Mouse (Mus musculus): ENCODE results near the gene Gm17651. TPM values are rescaled to one million over a fixed set of nuclear protein-coding genes. Genes with fewer than 3 reads are reported as not detected.

Gm17651 gene
- polyA plus RNA-seq, 1 experiment from 2014 or later = not detected

- Histone ChIP-seq H3K4me2 (peak overlapping the region; percentile 87), H3K4me1 (ENCODE audit: insufficient read depth) (no peaks in the 10 kb centered on the region; the same call in 1 of the 2 replicates), H3K27ac (ENCODE audit: low read depth) (no peak overlapping the region), H3K9me3 (ENCODE audit: low read depth, low read length) (no peaks in the 10 kb centered on the region), H3K9ac (peak overlapping the region; percentile 57), H3K4me3 (ENCODE audit: low read depth, low read length) (peak overlapping the region; percentile 41), H3K27me3 (ENCODE audit: insufficient read depth, low read length) (no peaks in the 10 kb centered on the region), H3K36me3 (ENCODE audit: insufficient read depth) (no peaks in the 10 kb centered on the region)
- WGBS = 2% methylated on average over 33 of the region's 33 CpGs
- DNase-seq (peak; percentile 92), ATAC-seq (ENCODE audit: insufficient read depth) (peak; percentile 37)
- TF ChIP-seq CTCF (IDR thresholded peaks at IDR 0.05; ENCODE audit: low read depth) = peak; percentile 79
Measured at GRCm38 (mm10) chr3:97681321-97682158, 7.0 kb upstream of the Gm17651 start.

GRCm38 (mm10) chr3:97680631-97681320 is 6.3 kb upstream of the Gm17651 start:
- DNase-seq = peak; percentile 87
- Histone ChIP-seq H3K27ac (ENCODE audit: low read depth) (no peak overlapping the region), H3K9me3 (ENCODE audit: low read depth, low read length) (no peaks in the 10 kb centered on the region), H3K36me3 (ENCODE audit: insufficient read depth) (no peaks in the 10 kb centered on the region), H3K4me1 (ENCODE audit: insufficient read depth) (no peaks in the 10 kb centered on the region; the same call in 1 of the 2 replicates), H3K27me3 (ENCODE audit: insufficient read depth, low read length) (no peaks in the 10 kb centered on the region), H3K9ac (peak overlapping the region; percentile 57), H3K4me3 (ENCODE audit: low read depth, low read length) (peak overlapping the region; percentile 41), H3K4me2 (peak overlapping the region; percentile 87)
- peak; percentile 84 for TF ChIP-seq CTCF (IDR thresholded peaks at IDR 0.05; ENCODE audit: low read depth)
- WGBS = 2% methylated on average over 28 of the region's 28 CpGs
- ATAC-seq (ENCODE audit: insufficient read depth) = peak; percentile 77

- no peak for ATAC-seq (ENCODE audit: insufficient read depth)
- Histone ChIP-seq H3K9me3 (ENCODE audit: low read depth, low read length) (no peaks in the 10 kb centered on the region), H3K27me3 (ENCODE audit: insufficient read depth, low read length) (no peaks in the 10 kb centered on the region), H3K9ac (no peak overlapping the region), H3K27ac (ENCODE audit: low read depth) (no peak overlapping the region), H3K4me2 (no peak overlapping the region), H3K4me3 (ENCODE audit: low read depth, low read length) (no peak overlapping the region), H3K4me1 (ENCODE audit: insufficient read depth) (no peaks in the 10 kb centered on the region; the same call in 1 of the 2 replicates), H3K36me3 (ENCODE audit: insufficient read depth) (no peaks in the 10 kb centered on the region)
- 86% methylated on average over 3 of the region's 3 CpGs for WGBS
- TF ChIP-seq CTCF (IDR thresholded peaks at IDR 0.05; ENCODE audit: low read depth) = no peak
- DNase-seq = no peak
Measured at GRCm38 (mm10) chr3:97678416-97678815, 3.9 kb upstream of the Gm17651 start.

- Histone ChIP-seq H3K9ac (no peak overlapping the region), H3K4me1 (ENCODE audit: insufficient read depth) (no peaks in the 10 kb centered on the region; the same call in 1 of the 2 replicates), H3K9me3 (ENCODE audit: low read depth, low read length) (no peaks in the 10 kb centered on the region), H3K4me2 (no peak overlapping the region), H3K27me3 (ENCODE audit: insufficient read depth, low read length) (no peaks in the 10 kb centered on the region), H3K27ac (ENCODE audit: low read depth) (no peak overlapping the region), H3K4me3 (ENCODE audit: low read depth, low read length) (no peak overlapping the region), H3K36me3 (ENCODE audit: insufficient read depth) (0 out of 2 replicates have a peak, but pooled peaks cover 4% of the 10 kb centered on the region)
- no peak for TF ChIP-seq CTCF (IDR thresholded peaks at IDR 0.05; ENCODE audit: low read depth)
- ATAC-seq (ENCODE audit: insufficient read depth) = no peak
- no peak for DNase-seq
- 94% methylated on average over 3 of the region's 3 CpGs for WGBS
Measured at GRCm38 (mm10) chr3:97676126-97676525, 1.6 kb upstream of the Gm17651 start.

GRCm38 (mm10) chr3:97667093-97667675 is 7.3 kb downstream of the Gm17651 start:
- WGBS = 56% methylated on average over 14 of the region's 14 CpGs
- peaks cover 53% of the 10 kb centered on the region; the same call in 1 of the 2 replicates for H3K36me3 ChIP-seq (ENCODE audit: insufficient read depth)
- H3K9me3 ChIP-seq (ENCODE audit: low read depth, low read length) = no peaks in the 10 kb centered on the region
- no peak for TF ChIP-seq CTCF (IDR thresholded peaks at IDR 0.05; ENCODE audit: low read depth)
- no peaks in the 10 kb centered on the region for H3K27me3 ChIP-seq (ENCODE audit: insufficient read depth, low read length)
- H3K4me1 ChIP-seq (ENCODE audit: insufficient read depth) = no peaks in the 10 kb centered on the region
- H3K4me3 ChIP-seq (ENCODE audit: low read depth, low read length) = no peak overlapping the region
- no peak overlapping the region for H3K9ac ChIP-seq
- no peak overlapping the region for H3K4me2 ChIP-seq
- H3K27ac ChIP-seq (ENCODE audit: low read depth) = no peak overlapping the region
- DNase-seq (no peak), ATAC-seq (ENCODE audit: insufficient read depth) (no peak)

GRCm38 (mm10) chr3:97666154-97666553 is 8.3 kb downstream of the Gm17651 start:
- Histone ChIP-seq H3K9me3 (ENCODE audit: low read depth, low read length) (no peaks in the 10 kb centered on the region), H3K27me3 (ENCODE audit: insufficient read depth, low read length) (no peaks in the 10 kb centered on the region), H3K4me1 (ENCODE audit: insufficient read depth) (no peaks in the 10 kb centered on the region), H3K4me3 (ENCODE audit: low read depth, low read length) (no peak overlapping the region), H3K9ac (no peak overlapping the region), H3K27ac (ENCODE audit: low read depth) (no peak overlapping the region), H3K4me2 (no peak overlapping the region), H3K36me3 (ENCODE audit: insufficient read depth) (peaks cover 49% of the 10 kb centered on the region; the same call in 1 of the 2 replicates)
- TF ChIP-seq CTCF (IDR thresholded peaks at IDR 0.05; ENCODE audit: low read depth) = no peak
- DNase-seq (no peak), ATAC-seq (ENCODE audit: insufficient read depth) (no peak)
- WGBS = 53% methylated on average over 8 of the region's 8 CpGs

- peaks cover 49% of the 10 kb centered on the region; the same call in 1 of the 2 replicates for H3K36me3 ChIP-seq (ENCODE audit: insufficient read depth)
- no peak overlapping the region for H3K9ac ChIP-seq
- H3K9me3 ChIP-seq (ENCODE audit: low read depth, low read length) = no peaks in the 10 kb centered on the region
- TF ChIP-seq CTCF (IDR thresholded peaks at IDR 0.05; ENCODE audit: low read depth) = no peak
- no peak overlapping the region for H3K4me2 ChIP-seq
- H3K4me1 ChIP-seq (ENCODE audit: insufficient read depth) = no peaks in the 10 kb centered on the region
- 63% methylated on average over 9 of the region's 9 CpGs for WGBS
- DNase-seq (no peak), ATAC-seq (ENCODE audit: insufficient read depth) (no peak)
- no peak overlapping the region for H3K4me3 ChIP-seq (ENCODE audit: low read depth, low read length)
- no peak overlapping the region for H3K27ac ChIP-seq (ENCODE audit: low read depth)
- no peaks in the 10 kb centered on the region for H3K27me3 ChIP-seq (ENCODE audit: insufficient read depth, low read length)
Measured at GRCm38 (mm10) chr3:97665525-97665924, 9.0 kb downstream of the Gm17651 start.

Measured in lung, embryonic 14.5 days (tissue).